Mouse (Mus musculus): ENCODE data around the gene Kcna10.

DNA sequence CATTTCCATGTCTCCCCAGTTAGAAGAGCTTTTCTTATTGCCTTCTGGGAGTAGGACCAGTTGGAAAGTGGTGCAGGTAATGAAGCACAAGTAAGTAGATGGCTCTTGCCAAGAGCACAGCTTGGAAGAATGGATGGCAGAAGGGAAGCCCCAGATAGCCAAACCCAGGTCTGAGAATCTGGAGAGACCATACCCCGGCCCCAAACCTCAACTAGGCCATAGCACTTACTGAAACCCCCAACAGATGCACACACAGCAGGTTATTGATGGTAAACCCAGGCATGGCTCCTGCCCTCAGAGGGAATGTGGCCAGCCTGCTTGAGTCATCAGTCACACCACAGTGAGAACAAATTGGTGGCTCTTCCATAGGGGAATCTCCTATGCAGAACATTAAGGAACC lies 10.3 kb upstream of the Kcna10 start:
- TF ChIP-seq CTCF (conservative IDR thresholded peaks at IDR 0.05; ENCODE audit: insufficient read depth, insufficient read length, low read depth, low read length) (no peak), POLR2A (IDR thresholded peaks at IDR 0.05; ENCODE audit: low read depth, low read length) (no peak)

Measured in kidney, adult 2 months (tissue).